Mouse (Mus musculus) testis, postnatal 14 days (tissue): ENCODE results near the gene Abtb1.

Experiments used
- DNase-seq: peaks from one replicate; pipeline ENCODE4 v3.0.0; 2021; ENCODE audit warnings: low spot score

The Abtb1 gene

GRCm38 (mm10) chr6:88854509-88854908, 12.7 kb upstream of the Abtb1 start:
- DNase-seq = no peak

- DNase-seq = no peak
Measured at GRCm38 (mm10) chr6:88850034-88850433, 8.2 kb upstream of the Abtb1 start.

- DNase-seq = no peak
Measured at GRCm38 (mm10) chr6:88849270-88849669, 7.5 kb upstream of the Abtb1 start.

GRCm38 (mm10) chr6:88847571-88847970, 5.8 kb upstream of the Abtb1 start:
- no peak for DNase-seq

GRCm38 (mm10) chr6:88844901-88845565, 3.2 kb upstream of the Abtb1 start:
- no peak for DNase-seq

DNA sequence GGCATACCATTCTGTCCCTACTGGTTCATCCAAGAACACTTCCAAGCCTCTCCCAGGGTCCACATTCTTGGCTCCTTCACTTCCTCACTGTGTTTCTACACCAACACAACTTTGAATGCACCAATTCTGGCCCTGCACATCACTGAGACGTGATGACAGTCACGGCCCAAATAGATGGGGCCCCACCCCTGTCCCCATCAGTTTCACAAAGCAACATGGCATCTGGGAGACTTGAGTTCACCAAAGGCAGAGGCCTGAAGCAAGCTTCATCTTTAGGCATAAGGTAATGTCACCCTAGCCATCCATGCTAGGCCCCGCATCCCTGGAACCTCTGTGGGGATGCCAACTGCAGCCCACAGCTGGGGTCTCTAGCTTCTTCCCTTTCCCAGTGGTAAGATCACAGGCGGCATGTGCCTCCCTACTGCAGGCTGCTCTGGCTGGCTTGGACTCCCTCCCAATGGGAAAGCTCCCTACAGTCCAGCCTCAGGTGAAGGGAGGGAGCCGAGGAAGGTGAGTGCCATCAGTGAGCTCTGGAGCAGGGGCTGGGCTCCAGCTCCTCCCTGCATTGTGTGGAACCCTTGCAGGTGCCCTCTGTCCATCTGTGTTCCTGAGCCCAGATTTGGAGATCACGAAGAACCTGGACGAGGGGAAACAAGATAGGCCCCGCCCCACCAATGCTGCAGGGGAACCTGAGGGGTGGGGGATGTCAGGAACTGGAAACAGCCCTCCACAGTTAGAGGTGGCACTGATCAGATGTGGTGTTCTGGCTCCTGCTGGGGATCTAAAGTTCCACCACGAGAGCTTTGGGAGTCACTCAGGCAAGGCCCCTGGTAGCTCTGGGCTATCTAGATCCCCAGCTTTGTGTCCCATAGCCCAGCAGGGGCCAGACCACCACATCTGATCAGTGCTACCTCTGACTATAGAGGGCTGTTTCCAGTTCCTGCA, 2.3 kb upstream of the Abtb1 start:
- no peak for DNase-seq

- DNase-seq = no peak
Measured at GRCm38 (mm10) chr6:88843241-88843640, 1.5 kb upstream of the Abtb1 start.

- no peak for DNase-seq
Measured at GRCm38 (mm10) chr6:88842731-88843151, 957 bp upstream of the Abtb1 start.

GRCm38 (mm10) chr6:88841514-88841780, 337 bp downstream of the Abtb1 start:
- no peak for DNase-seq

GRCm38 (mm10) chr6:88840791-88841513, 832 bp downstream of the Abtb1 start:
- no peak for DNase-seq

DNA sequence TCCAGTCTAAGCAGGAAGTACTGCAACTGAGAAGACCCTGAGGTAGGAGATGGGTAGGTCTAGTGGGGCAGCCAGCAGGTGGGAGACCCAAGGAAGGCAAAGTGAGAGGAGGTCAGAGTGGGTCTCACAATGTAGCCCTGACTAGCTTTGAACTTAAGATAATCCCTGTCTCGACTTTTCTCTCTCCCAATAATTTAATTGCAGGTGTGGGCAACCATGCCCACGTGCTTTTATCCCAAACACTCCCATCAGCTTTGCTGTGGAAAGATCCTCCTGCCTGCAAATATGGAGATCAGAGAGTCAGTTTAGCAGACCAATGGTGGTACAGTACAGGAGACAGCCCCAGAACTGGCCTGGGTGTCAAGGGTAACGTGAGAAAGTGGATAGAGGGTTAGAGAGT, 1.6 kb downstream of the Abtb1 start:
- no peak for DNase-seq

GRCm38 (mm10) chr6:88839135-88839970, 2.4 kb downstream of the Abtb1 start:
- DNase-seq = no peak

- no peak for DNase-seq
Measured at GRCm38 (mm10) chr6:88838613-88839012, 3.2 kb downstream of the Abtb1 start.

- no peak for DNase-seq
Measured at GRCm38 (mm10) chr6:88837999-88838398, 3.8 kb downstream of the Abtb1 start.

DNA sequence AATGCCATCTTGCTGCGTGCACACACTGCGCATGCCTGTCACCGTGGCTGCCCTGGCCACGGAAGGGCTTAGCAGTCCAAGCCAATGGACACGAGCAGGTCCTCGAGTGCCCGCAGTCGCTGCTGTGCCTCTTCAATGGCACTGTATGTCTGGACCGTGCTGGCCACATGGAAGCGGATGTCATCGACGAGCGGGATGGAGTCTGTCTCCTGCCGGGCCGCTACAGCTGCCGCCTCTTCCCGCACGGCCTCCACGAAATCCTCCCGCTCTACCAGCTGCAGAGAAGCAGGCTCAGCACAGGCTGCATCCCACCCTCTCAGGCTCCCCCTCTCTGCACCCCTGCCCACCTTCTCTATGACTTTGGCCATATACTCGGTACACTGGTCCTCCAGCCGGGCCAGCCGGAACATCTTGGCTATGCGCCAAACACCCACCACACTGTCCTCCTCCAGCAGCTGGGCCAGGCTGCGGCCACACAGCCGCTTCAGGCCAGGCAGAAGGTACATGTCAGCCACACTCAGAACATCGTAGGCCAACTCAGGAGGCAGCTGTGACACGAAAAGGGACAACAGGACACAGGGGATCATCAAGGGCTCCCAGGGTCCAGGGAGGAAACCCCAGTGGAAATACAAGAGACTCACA, 5.5 kb downstream of the Abtb1 start:
- DNase-seq = no peak

- no peak for DNase-seq
Measured at GRCm38 (mm10) chr6:88835047-88835446, 6.7 kb downstream of the Abtb1 start.

- DNase-seq = no peak
Measured at GRCm38 (mm10) chr6:88833340-88834140, 8.2 kb downstream of the Abtb1 start.

DNA sequence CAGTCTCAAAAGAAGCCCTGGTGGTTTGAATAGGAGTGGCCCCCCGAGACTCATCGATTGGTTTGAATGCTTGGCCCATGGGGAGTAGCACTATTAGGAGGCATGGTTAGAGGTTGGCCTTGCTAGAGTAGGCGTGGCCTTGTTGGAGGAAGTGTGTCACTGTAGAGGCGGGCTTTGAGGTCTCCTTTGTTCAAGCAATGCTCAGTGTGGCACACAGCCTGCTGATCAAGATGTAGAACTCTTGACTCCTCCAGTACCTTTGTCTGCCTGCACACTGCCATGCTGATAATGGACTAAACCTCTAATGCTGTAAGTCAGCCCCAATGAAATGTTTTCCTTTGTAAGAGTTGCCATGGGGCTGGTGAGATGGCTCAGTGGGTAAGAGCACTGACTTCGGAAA, 9.1 kb downstream of the Abtb1 start:
- DNase-seq = no peak

DNA sequence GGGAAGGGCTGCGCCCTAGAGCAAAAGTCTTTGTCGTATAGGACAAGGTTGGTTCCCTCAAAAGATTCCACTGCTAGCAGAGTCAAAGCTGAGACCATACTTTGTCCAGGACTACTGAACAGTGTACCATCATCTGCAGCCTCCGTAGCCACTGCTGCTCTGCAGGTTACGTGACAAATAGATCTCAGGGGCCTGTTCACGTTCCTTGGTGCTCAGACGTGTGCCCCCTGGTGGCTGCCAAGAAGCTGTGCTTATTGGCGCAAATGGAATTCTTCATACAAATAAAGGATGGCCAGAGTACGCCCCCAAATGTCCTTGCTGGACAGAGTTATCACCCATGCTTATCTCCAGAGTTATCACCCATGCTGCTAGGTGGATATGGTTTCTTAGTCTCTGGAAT, 10.3 kb downstream of the Abtb1 start:
- no peak for DNase-seq

- no peak for DNase-seq
Measured at GRCm38 (mm10) chr6:88830112-88830702, 11.6 kb downstream of the Abtb1 start.
